Mouse (Mus musculus) neutrophil, adult 83 days (primary cell): ENCODE data around the gene Cemip2. TPM values are rescaled to one million over a fixed set of nuclear protein-coding genes. Genes with fewer than 3 reads are reported as not detected.

Experiments
- total RNA-seq, 2 experiments: library from RNA; stranded (reverse); gene quantifications; one replicate each; pipeline ENCODE4 v1.2.4; 2023

Cemip2 gene
- total RNA-seq: 10 to 100 TPM; 28.2 to 29.6 TPM

DNA sequence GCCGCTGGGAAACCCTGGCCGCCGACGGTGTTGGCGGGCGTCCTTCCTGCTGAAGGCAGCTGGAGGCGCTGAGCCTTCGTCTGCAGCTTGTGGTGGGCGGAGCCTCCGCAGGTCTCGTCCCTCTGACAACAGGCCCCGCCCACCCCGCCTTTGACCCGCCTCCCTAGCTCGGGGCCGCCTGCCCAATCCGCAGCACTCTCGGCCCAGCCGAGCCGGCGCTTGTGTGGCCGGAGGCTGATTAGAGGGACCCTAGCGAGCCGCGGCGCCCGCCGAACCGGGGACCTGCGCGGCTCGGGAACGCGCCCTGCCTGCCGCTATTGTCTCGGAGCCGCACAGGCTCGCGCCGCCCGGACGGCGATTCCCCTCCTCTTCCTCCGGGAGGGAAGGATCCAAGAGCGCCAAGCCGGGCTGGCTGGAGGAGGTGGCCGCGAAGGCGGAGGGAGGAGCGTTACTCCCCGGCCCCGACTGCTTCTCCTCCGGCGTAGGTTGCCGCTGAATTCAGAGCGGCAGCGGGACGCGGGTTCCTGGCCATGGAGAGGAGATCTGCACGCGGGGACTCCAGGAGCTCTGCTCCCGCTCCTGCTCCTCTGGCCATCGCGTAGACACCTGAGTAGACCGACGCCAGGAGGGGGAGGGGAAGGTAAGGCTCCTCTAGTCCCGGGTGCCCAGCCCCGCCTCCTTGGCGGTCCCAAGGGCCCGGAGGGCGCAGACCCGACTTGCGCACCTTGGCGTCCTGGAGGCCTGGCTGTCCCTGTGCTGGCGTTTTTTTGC, at the start of gene Cemip2:
Gene Cemip2, plus strand, starts transcription at position 196 of the 771 bp plus-strand sequence.

Other genes starting within 250 kb of the Cemip2 start
- gene 1110059E24Rik, start 125.4 kb upstream of the Cemip2 start, total RNA-seq: 10 to 100 TPM; 17.5 to 18.0 TPM
- 10 to 100 TPM; 18.5 to 20.2 TPM for gene Abhd17b, start 125.2 kb upstream of the Cemip2 start, total RNA-seq